Comparison of ENCODE assay signal across 8 mouse cellular contexts in the genomic region with DNA sequence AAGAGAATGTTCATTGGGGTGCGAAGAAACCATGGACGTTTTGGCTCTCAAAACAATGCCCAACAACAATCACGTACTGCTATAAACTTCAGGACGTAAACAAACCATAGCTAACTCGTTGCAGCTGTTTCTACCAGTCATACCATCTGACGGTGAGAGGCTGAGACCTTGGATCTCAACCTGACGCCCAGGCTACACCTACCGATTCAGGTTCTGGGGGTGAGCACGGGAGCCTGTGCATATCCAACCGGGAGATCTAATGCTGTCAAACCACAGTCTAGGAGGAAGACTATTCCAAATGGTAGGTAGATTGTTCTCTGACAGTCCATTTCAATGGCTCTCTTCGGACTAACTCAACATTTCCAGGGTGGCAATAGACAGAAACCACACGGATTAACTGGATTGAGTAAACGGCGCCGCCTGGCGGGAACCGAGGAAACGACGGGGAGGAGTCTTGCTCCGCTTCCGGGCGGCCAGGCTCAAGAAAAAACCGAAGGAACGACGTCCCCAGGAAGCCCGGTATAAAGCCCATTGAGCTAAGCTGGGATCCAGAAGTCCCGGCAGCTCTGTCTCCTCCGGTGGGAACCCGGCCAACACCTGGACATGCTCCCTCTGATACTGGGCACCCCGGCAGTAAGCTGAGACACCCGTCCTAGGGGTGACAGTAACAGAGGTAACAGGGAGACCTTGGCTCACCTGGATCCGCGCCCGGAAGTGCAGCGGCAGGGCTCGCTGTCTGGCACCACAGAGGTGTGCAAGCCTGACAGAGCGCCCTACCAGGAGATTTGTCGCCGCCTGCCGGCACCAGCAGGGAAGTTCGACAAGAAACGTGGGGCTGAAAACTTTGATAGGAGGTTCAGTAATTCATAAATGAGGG. TPM values are rescaled to one million over a fixed set of nuclear protein-coding genes. Genes with fewer than 3 reads are reported as not detected.
DNase-seq lines count a peak whose midpoint lies in the region; ATAC-seq and TF ChIP-seq lines count a peak whose summit lies in the region.

A gene (minus strand): TSS at position 736 of the 877 bp plus-strand sequence.

- H3K4me2 ChIP-seq in embryonic facial prominence, embryonic 15.5 days (replicated peaks), result peak within 1 kb of the TSS; percentile 72
- H3K4me2 ChIP-seq in kidney, embryonic 14.5 days (replicated peaks; ENCODE audit: low read depth, low read length), result peak within 1 kb of the TSS; percentile 85
- H3K4me2 ChIP-seq in limb, embryonic 15.5 days, result peak within 1 kb of the TSS; percentile 71

- peak within 1 kb of the TSS; percentile 80 for H3K4me3 ChIP-seq in bone marrow, adult 2 months (replicated peaks; ENCODE audit: control insufficient read depth, low read depth, low read length)
- H3K4me3 ChIP-seq in embryonic facial prominence, embryonic 15.5 days (replicated peaks), result peak within 1 kb of the TSS; percentile 65
- peak within 1 kb of the TSS; percentile 45 for H3K4me3 ChIP-seq in kidney, embryonic 14.5 days (ENCODE audit: low read length)
- peak within 1 kb of the TSS; percentile 61 for H3K4me3 ChIP-seq in limb, embryonic 15.5 days

- H3K36me3 ChIP-seq in embryonic facial prominence, embryonic 15.5 days, result peaks cover 67% of the 10 kb centered on the region
- peaks cover 67% of the 10 kb centered on the region for H3K36me3 ChIP-seq in kidney, embryonic 14.5 days (ENCODE audit: control insufficient read depth, insufficient read depth, low read length)
- peaks cover 66% of the 10 kb centered on the region for H3K36me3 ChIP-seq in limb, embryonic 15.5 days

- no peaks in the 10 kb centered on the region; the same call in 1 of the 2 replicates for H3K4me1 ChIP-seq in bone marrow, adult 2 months (ENCODE audit: control insufficient read depth, insufficient read depth, low read length)
- peaks cover 23% of the 10 kb centered on the region for H3K4me1 ChIP-seq in embryonic facial prominence, embryonic 15.5 days
- peaks cover 14% of the 10 kb centered on the region for H3K4me1 ChIP-seq in kidney, embryonic 14.5 days (ENCODE audit: control insufficient read depth, insufficient read depth, low read length)
- peaks cover 18% of the 10 kb centered on the region for H3K4me1 ChIP-seq in limb, embryonic 15.5 days

- no peaks in the 10 kb centered on the region for H3K9me3 ChIP-seq in embryonic facial prominence, embryonic 15.5 days (replicated peaks)
- no peaks in the 10 kb centered on the region for H3K9me3 ChIP-seq in kidney, embryonic 14.5 days (ENCODE audit: control insufficient read depth, low read length)
- H3K9me3 ChIP-seq in limb, embryonic 15.5 days, result no peaks in the 10 kb centered on the region

- H3K27ac ChIP-seq in bone marrow, adult 2 months (ENCODE audit: control insufficient read depth, insufficient read depth, low read depth, low read length, poor library complexity), result peak within 1 kb of the TSS; percentile 87
- H3K27ac ChIP-seq in embryonic facial prominence, embryonic 15.5 days (replicated peaks), result peak within 1 kb of the TSS; percentile 92
- H3K27ac ChIP-seq in kidney, embryonic 14.5 days (ENCODE audit: low read depth, low read length), result peak within 1 kb of the TSS; percentile 56
- peak within 1 kb of the TSS; percentile 91 for H3K27ac ChIP-seq in limb, embryonic 15.5 days

- peak within 1 kb of the TSS; percentile 28 for H3K9ac ChIP-seq in embryonic facial prominence, embryonic 15.5 days
- H3K9ac ChIP-seq in kidney, embryonic 14.5 days (ENCODE audit: low read depth, low read length), result peak within 1 kb of the TSS; percentile 61
- H3K9ac ChIP-seq in limb, embryonic 15.5 days, result peak within 1 kb of the TSS; percentile 40; the same call in 1 of the 2 replicates

- 6% methylated on average over 42 of the region's 42 CpGs for WGBS in bone marrow, adult 2 months
- 4% methylated on average over 42 of the region's 42 CpGs for WGBS in embryonic facial prominence, embryonic 15.5 days
- 7% methylated on average over 42 of the region's 42 CpGs for WGBS in kidney, embryonic 14.5 days
- WGBS in limb, embryonic 15.5 days, result 5% methylated on average over 42 of the region's 42 CpGs

- ATAC-seq in embryonic facial prominence, embryonic 15.5 days (ENCODE audit: insufficient number of reproducible peaks, low FRiP score, low TSS enrichment, low read depth), result peak; percentile 87
- ATAC-seq in kidney, embryonic 14.5 days (ENCODE audit: low FRiP score, low TSS enrichment), result peak; percentile 92
- ATAC-seq in limb, embryonic 15.5 days (ENCODE audit: insufficient number of reproducible peaks, low FRiP score, low TSS enrichment, low read depth), result peak; percentile 84

- no peaks in the 10 kb centered on the region for H3K27me3 ChIP-seq in embryonic facial prominence, embryonic 15.5 days
- H3K27me3 ChIP-seq in kidney, embryonic 14.5 days (ENCODE audit: control insufficient read depth, insufficient read depth, low read length), result no peaks in the 10 kb centered on the region
- no peaks in the 10 kb centered on the region for H3K27me3 ChIP-seq in limb, embryonic 15.5 days

- peak; percentile 97 for DNase-seq in 416B (ENCODE audit: low read depth)
- DNase-seq in heart, adult 9 months (ENCODE audit: low spot score in 2 of 2), result peak; percentile 90 to 94
- DNase-seq in monocyte, adult 2 months (ENCODE audit: low read depth in 1 of 2, low spot score in 2 of 2), result peak; percentile 80 to 86
- DNase-seq in spleen, postnatal 36 days (ENCODE audit: low spot score in 2 of 2), result peak; percentile 87 to 89

- peak; percentile 71; the same call in 1 of the 2 replicates for TF ChIP-seq POLR2A in bone marrow, adult 2 months (IDR thresholded peaks at IDR 0.05; ENCODE audit: borderline replicate concordance, control insufficient read depth, low read depth, low read length)

- TF ChIP-seq CTCF in bone marrow, adult 2 months (IDR thresholded peaks at IDR 0.05; ENCODE audit: control insufficient read depth, insufficient read depth, low read length), result peak; percentile 90

RNA-seq across cellular contexts. Expression of the gene that starts here (rescaled TPM):
- polyA plus RNA-seq in bone marrow, adult 2 months (2011; ENCODE audit: insufficient read depth, insufficient read length, low replicate concordance, missing spikeins), result 14.7 and 23.6 TPM in 2 replicates
- polyA plus RNA-seq in embryonic facial prominence, embryonic 15.5 days (2015; fragmentation: Nextera tagmentation; extraction: Ambion mirVana), result 23.4 and 23.9 TPM in 2 replicates
- 14.5 and 21.0 TPM in 2 replicates for polyA plus RNA-seq in kidney, embryonic 14.5 days (2014; fragmentation: Nextera tagmentation; extraction: Ambion mirVana)
- polyA plus RNA-seq in limb, embryonic 15.5 days (2015; fragmentation: Nextera tagmentation; extraction: Ambion mirVana), result 22.7 and 23.1 TPM in 2 replicates

Comparison
In these comparisons a context has a peak if more than half of its experiments do, and no peak if none do; other contexts are left out.
1. Peak in every context shown above with its lines: DNase-seq, ATAC-seq, H3K4me3 ChIP-seq and H3K27ac ChIP-seq.